Mouse (Mus musculus) CH12.LX (cell line): ENCODE results near the gene Arpp21. TPM values are rescaled to one million over a fixed set of nuclear protein-coding genes. Genes with fewer than 3 reads are reported as not detected.

Experiments
- DNase-seq: peaks from one replicate; pipeline ENCODE4 v3.0.0-alpha.2; 2013; ENCODE audit errors: extremely low read depth
- H3K27ac ChIP-seq: 2 replicates; pipeline ENCODE4 v1.5.1; 2012; ENCODE audit warnings: low read depth, mild to moderate bottlenecking, control low read depth, moderate library complexity; ENCODE audit not compliant: insufficient read depth
- H3K27me3 ChIP-seq: replicated peaks from 2 replicates; pipeline ENCODE3; 2012; ENCODE audit warnings: inconsistent platforms
- H3K36me3 ChIP-seq, 2 experiments: replicated peaks in 1 of 2; 2 replicates each; pipeline versions ENCODE3 to v1.6.1; 2012; ENCODE audit warnings: inconsistent platforms in 1 of 2, low read length in 1 of 2, mild to moderate bottlenecking in 1 of 2, mixed read lengths in 1 of 2, moderate library complexity in 1 of 2; ENCODE audit not compliant: control insufficient read depth in 1 of 2, insufficient read depth in 1 of 2
- H3K4me1 ChIP-seq, 2 experiments: 2 replicates each; pipeline ENCODE4 v1.6.1; 2012; ENCODE audit warnings: inconsistent platforms in 1 of 2, moderate library complexity in 1 of 2; ENCODE audit not compliant: insufficient read depth in 2 of 2, control insufficient read depth in 1 of 2
- H3K4me2 ChIP-seq: 2 replicates; pipeline ENCODE4 v1.6.1; 2012; ENCODE audit warnings: low read depth, mild to moderate bottlenecking, control low read depth; ENCODE audit not compliant: poor library complexity, insufficient read depth, severe bottlenecking
- H3K4me3 ChIP-seq, 3 experiments: fragments of 150-350 bp in 1 of 3; sonication (generic) in 1 of 3; replicated peaks in 1 of 3; 2 replicates each; pipeline versions ENCODE3 to v1.5.1; 2011 to 2012; ENCODE audit warnings: low read depth in 2 of 3, low read length in 2 of 3, mild to moderate bottlenecking in 2 of 3, moderate library complexity in 2 of 3, control low read depth in 1 of 3, improper control_type of control experiment in 1 of 3, inconsistent platforms in 1 of 3, mixed read lengths in 1 of 3; ENCODE audit not compliant: poor library complexity in 1 of 3
- H3K79me2 ChIP-seq: replicated peaks from 2 replicates; pipeline ENCODE4 v1.6.1; 2012; ENCODE audit warnings: mild to moderate bottlenecking, moderate library complexity; ENCODE audit not compliant: control insufficient read depth, poor library complexity, insufficient read depth, severe bottlenecking; ENCODE audit errors: extremely low read depth
- H3K9ac ChIP-seq: 2 replicates; pipeline ENCODE4 v1.6.1; 2012; ENCODE audit warnings: low read depth, mild to moderate bottlenecking, control low read depth, moderate library complexity; ENCODE audit not compliant: insufficient read depth
- H3K9me3 ChIP-seq: replicated peaks from 2 replicates; pipeline ENCODE3; 2012; ENCODE audit warnings: low read length, inconsistent platforms, mixed read lengths
- CHD2 ChIP-seq: IDR thresholded peaks from 2 replicates; pipeline ENCODE4 v1.6.1; 2011; ENCODE audit warnings: low read length, improper control_type of control experiment
- CTCF ChIP-seq, 2 experiments: IDR thresholded peaks in 1 of 2; conservative IDR thresholded peaks in 1 of 2; 2 replicates each; pipeline ENCODE4 v1.5.1; 2011 to 2012; ENCODE audit warnings: low read depth in 2 of 2, low read length in 2 of 2, improper control_type of control experiment in 1 of 2, inconsistent platforms in 1 of 2, mild to moderate bottlenecking in 1 of 2, moderate library complexity in 1 of 2
- E2F4 ChIP-seq: IDR thresholded peaks from 2 replicates; pipeline ENCODE4 v1.6.1; 2011; ENCODE audit warnings: low read depth, low read length, improper control_type of control experiment; ENCODE audit not compliant: insufficient replicate concordance
- EP300 ChIP-seq: IDR thresholded peaks from 2 replicates; pipeline ENCODE4 v1.6.1; 2011; ENCODE audit warnings: low read length, improper control_type of control experiment
- GABPA ChIP-seq: IDR thresholded peaks from 2 replicates; pipeline ENCODE4 v1.6.1; 2012; ENCODE audit warnings: low read depth, low read length, improper control_type of control experiment, inconsistent platforms; ENCODE audit not compliant: insufficient replicate concordance
- HCFC1 ChIP-seq: IDR thresholded peaks from 2 replicates; pipeline ENCODE4 v1.6.1; 2012; ENCODE audit warnings: low read depth, mild to moderate bottlenecking, inconsistent platforms, low read length, improper control_type of control experiment
- KAT2A ChIP-seq: IDR thresholded peaks from 2 replicates; pipeline ENCODE4 v1.6.1; 2012; ENCODE audit warnings: low read length, improper control_type of control experiment, inconsistent platforms; ENCODE audit not compliant: insufficient replicate concordance
- MEF2A ChIP-seq: IDR thresholded peaks from 2 replicates; pipeline ENCODE4 v1.6.1; 2014; ENCODE audit warnings: low read depth, mild to moderate bottlenecking, inconsistent platforms, low read length, improper control_type of control experiment, borderline replicate concordance
- NELFE ChIP-seq: IDR thresholded peaks from 2 replicates; pipeline ENCODE4 v1.6.1; 2011; ENCODE audit warnings: low read depth, low read length, improper control_type of control experiment
- PAX5 ChIP-seq: IDR thresholded peaks from 2 replicates; pipeline ENCODE4 v1.6.1; 2012; ENCODE audit warnings: low read length, inconsistent platforms, mixed read lengths
- POLR2A ChIP-seq: IDR thresholded peaks from 2 replicates; pipeline ENCODE4 v1.6.1; 2011; ENCODE audit warnings: low read depth, mild to moderate bottlenecking, improper control_type of control experiment, low read length
- RAD21 ChIP-seq: IDR thresholded peaks from 2 replicates; pipeline ENCODE4 v1.6.1; 2011; ENCODE audit warnings: low read depth, mild to moderate bottlenecking, low read length, improper control_type of control experiment, moderate library complexity
- RCOR1 ChIP-seq: conservative IDR thresholded peaks from 2 replicates; pipeline ENCODE4 v1.6.1; 2012; ENCODE audit warnings: low read depth, mild to moderate bottlenecking, inconsistent platforms, low read length, improper control_type of control experiment
- TBP ChIP-seq: conservative IDR thresholded peaks from 2 replicates; pipeline ENCODE4 v1.6.1; 2011; ENCODE audit warnings: low read depth, low read length, improper control_type of control experiment
- TCF12 ChIP-seq: IDR thresholded peaks from 2 replicates; pipeline ENCODE4 v1.6.1; 2014; ENCODE audit warnings: low read depth, mild to moderate bottlenecking, inconsistent platforms, low read length, improper control_type of control experiment
- UBTF ChIP-seq: IDR thresholded peaks from 2 replicates; pipeline ENCODE4 v1.6.1; 2012; ENCODE audit warnings: low read depth, mild to moderate bottlenecking, inconsistent platforms, low read length, improper control_type of control experiment, moderate library complexity
- ZC3H11A ChIP-seq: IDR thresholded peaks from 2 replicates; pipeline ENCODE4 v1.6.1; 2012; ENCODE audit warnings: low read depth, mild to moderate bottlenecking, inconsistent platforms, low read length, improper control_type of control experiment
- ZMIZ1 ChIP-seq: IDR thresholded peaks from 2 replicates; pipeline ENCODE4 v1.6.1; 2012; ENCODE audit warnings: low read depth, mild to moderate bottlenecking, inconsistent platforms, low read length, improper control_type of control experiment
- ZNF384 ChIP-seq: IDR thresholded peaks from 2 replicates; pipeline ENCODE4 v1.6.1; 2012; ENCODE audit warnings: low read depth, low read length, improper control_type of control experiment, inconsistent platforms
- dilution Hi-C: fragments of 300-500 bp; cut with MboI; formaldehyde crosslinking; loops from 2 replicates; pipeline ENCODE4 v1.14.3; 2020; ENCODE audit warnings: low sequenced_read_pairs; ENCODE audit not compliant: extremely low pct_unique_long_range_greater_than_20kb, extremely low pct_ligation_motif_present
- in situ Hi-C: fragments of 300-500 bp; cut with MboI; formaldehyde crosslinking; loops from 3 replicates; pipeline ENCODE4 v1.14.3; 2019; ENCODE audit warnings: low sequenced_read_pairs, low pct_ligation_motif_present, low pct_unique_long_range_greater_than_20kb, mixed read lengths
- polyA plus RNA-seq: library from polyadenylated mRNA; unstranded; fragments of >175 nt; gene quantifications from 2 replicates; pipeline ENCODE4 v1.2.1, GENCODE M21; 2012; ENCODE audit warnings: low read depth; ENCODE audit not compliant: insufficient read length
- total RNA-seq, 2 experiments: library from RNA; depleted of rRNA; stranded (reverse); fragments of 300-350 nt in 1 of 2; fragments of >200 nt in 1 of 2; gene quantifications; 2 replicates each; pipeline ENCODE4 v1.2.3; 2012 to 2014

Gene Arpp21
- total and polyA plus RNA-seq, 3 experiments, result not detected

DNA sequence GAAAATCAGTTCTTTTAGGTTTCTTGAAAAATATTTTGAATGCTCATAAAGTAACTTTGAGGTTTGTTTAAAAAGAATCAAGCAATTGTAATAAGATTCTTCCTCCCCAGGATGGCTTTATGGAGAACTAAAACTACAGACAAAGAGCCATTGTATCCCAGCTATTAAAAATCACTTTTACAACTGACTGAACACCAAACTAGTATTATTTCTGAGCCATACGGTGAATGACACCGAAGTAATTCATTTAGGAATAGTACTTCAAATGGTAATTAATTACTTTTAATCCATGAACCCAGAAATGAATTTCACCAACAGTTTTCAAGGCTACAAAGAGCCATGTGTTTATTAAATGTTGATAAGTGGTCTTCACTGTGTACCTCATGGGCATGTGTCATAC, 74.8 kb downstream of the Arpp21 start:
- no peaks in the 10 kb centered on the region for H3K79me2 ChIP-seq
- in situ Hi-C loops, result no loop called here
- no peak overlapping the region for H3K4me3 ChIP-seq
- H3K4me2 ChIP-seq, result no peak overlapping the region
- DNase-seq, result no peak
- TF ChIP-seq RAD21 (no peak), CHD2 (no peak), E2F4 (no peak), MEF2A (no peak), HCFC1 (no peak), ZC3H11A (no peak), EP300 (no peak), RCOR1 (no peak), KAT2A (no peak), CTCF (conservative IDR thresholded peaks at IDR 0.05 in 1 of 2, IDR thresholded peaks at IDR 0.05 in 1 of 2; ENCODE audit: low read depth in 2 of 2, low read length in 2 of 2) (no peak), PAX5 (no peak), NELFE (no peak), POLR2A (no peak)
- TF ChIP-seq, all 38 proteins: peak for 0
- dilution Hi-C loops, result no loop called here
- H3K9ac ChIP-seq, result no peak overlapping the region
- H3K27ac ChIP-seq, result no peak overlapping the region
- no peaks in the 10 kb centered on the region for H3K36me3 ChIP-seq
- no peaks in the 10 kb centered on the region for H3K4me1 ChIP-seq
- H3K9me3 ChIP-seq, result peaks cover 45% of the 10 kb centered on the region
- H3K27me3 ChIP-seq, result no peaks in the 10 kb centered on the region

DNA sequence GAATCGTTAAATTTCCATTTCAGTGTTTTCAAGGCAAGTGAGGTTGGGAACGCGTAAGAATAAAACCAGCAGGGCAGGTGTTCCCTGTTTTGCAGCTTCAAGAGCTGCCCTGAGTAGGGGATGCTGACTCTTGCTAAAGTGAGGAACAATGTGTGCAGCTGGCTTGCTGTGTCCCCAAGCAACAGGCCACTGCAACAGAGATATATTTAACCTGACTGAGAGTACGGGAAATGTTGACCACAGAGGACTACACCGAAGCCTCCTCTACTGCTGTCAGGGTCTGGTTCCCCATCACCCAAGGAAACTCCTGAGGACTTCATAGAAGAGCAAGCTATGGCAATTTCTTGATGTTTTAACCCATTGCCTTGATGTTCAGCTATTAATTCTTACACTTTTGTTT, 81.8 kb downstream of the Arpp21 start:
- no peaks in the 10 kb centered on the region for H3K27me3 ChIP-seq
- in situ Hi-C loops, result no loop called here

More for the DNA sequence above, 81.8 kb downstream of the Arpp21 start:
- H3K79me2 ChIP-seq, result no peaks in the 10 kb centered on the region
- no peaks in the 10 kb centered on the region for H3K36me3 ChIP-seq
- no peaks in the 10 kb centered on the region for H3K4me1 ChIP-seq
- peaks cover 73% of the 10 kb centered on the region for H3K9me3 ChIP-seq
- dilution Hi-C loops, result no loop called here
- H3K27ac ChIP-seq, result no peak overlapping the region
- H3K9ac ChIP-seq, result no peak overlapping the region
- no peak overlapping the region for H3K4me2 ChIP-seq
- no peak for DNase-seq
- no peak overlapping the region for H3K4me3 ChIP-seq
- TF ChIP-seq TCF12 (no peak), NELFE (no peak), UBTF (no peak), RCOR1 (no peak), EP300 (no peak), POLR2A (no peak), CTCF (conservative IDR thresholded peaks at IDR 0.05 in 1 of 2, IDR thresholded peaks at IDR 0.05 in 1 of 2; ENCODE audit: low read depth in 2 of 2, low read length in 2 of 2) (no peak), TBP (no peak), ZNF384 (no peak), PAX5 (no peak), ZMIZ1 (no peak), GABPA (no peak)
